Mouse (Mus musculus) adrenal gland, adult 10 weeks (tissue): ENCODE data around the gene Ipo9. TPM values are rescaled to one million over a fixed set of nuclear protein-coding genes. Genes with fewer than 3 reads are reported as not detected.

Source experiments
- polyA plus RNA-seq: library from polyadenylated mRNA; stranded (reverse); fragments of 350-450 nt; fragmentation: Illumina TruSeq; extraction: RNeasy Lipid Tissue Mini Kit (QIAGEN cat#74804); gene quantifications from one replicate; pipeline ENCODE4 v1.2.3, GENCODE M21; 2014; ENCODE audit warnings: low read depth, low replicate concordance

Ipo9 gene
- polyA plus RNA-seq, result 32.4 TPM

DNA sequence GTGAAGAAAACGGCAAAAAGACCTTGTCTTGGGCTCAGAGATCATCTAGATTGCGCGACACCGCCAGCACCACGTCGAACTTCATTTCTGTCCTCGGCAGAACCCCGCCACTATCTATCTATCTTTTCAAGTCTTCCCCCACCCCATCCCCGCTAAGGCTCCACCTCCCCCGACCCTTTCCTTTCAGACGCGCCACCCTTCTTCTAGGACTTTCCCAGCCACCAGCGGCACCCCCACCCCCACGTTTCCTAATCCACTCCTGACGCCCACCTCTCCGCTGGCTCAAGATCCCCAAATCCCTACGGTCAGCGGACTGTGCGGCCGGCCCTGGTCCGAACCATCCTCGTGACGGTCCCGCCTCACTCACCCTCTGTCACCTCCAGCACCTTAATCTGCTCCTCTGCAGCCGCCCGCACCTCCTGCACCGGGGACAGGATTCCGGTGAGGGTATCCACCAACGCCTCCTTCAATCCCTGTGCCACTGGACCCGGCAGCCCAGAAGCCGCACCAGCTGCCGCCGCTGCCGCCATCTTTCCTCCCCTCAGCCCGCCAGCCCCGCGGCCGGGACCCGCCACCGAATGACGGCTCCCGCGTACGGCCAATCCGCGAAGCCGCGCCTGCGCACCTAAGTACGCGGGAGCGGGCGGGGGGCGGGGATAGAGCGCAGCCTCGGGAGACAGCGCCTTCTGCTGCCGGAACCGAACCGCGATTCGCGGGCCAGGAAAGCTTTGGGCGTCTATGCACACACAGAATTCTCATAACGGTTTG lies at the start of gene Ipo9:
Ipo9 (minus strand) TSS at position 599 of the 768 bp plus-strand sequence.

DNA sequence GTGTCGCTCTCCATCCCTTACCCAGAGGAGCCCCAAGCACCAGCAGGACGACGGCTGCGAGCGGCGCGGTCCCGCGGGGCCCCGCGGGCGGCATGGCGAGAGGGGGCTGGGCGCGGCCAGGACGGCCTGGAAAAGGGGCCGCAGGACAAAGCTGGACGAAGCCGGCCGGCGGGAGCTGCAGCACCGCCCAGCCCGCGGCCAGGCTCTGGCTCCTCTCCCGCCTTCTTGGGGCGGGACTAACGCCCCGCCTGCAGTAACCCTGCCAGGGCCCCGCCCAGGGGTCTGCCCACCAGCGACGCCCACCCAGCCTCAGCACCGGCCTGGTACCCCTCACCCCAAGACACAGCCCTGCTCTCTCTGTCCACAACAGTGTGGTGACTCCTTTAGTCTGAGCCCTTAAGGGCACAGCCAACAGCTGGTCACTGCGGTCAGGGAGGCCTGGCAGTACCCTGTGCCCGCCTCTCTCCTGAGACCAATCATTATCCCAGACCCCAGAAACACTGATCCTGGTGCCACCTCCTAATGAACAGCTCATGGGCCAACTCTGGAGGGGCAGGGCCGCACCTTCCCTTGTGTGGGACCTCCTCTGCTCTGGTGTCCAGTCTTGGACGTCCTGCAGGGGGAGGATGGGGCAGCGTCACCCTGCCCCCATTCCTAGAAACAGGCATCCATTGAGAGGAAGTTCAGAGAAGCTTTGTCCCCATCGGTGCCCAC lies 55.3 kb downstream of the Ipo9 start, which contains the start of gene Shisa4:
Shisa4 (minus strand) TSS at position 370 of the 714 bp plus-strand sequence.

Other genes with a start within 250 kb of the Ipo9 start
- gene Elf3, start 171.9 kb downstream of the Ipo9 start, polyA plus RNA-seq, result not detected
- gene Rnpep, start 146.4 kb downstream of the Ipo9 start, polyA plus RNA-seq, result 17.1 TPM
- 27.0 TPM for gene Timm17a, start 116.7 kb downstream of the Ipo9 start, polyA plus RNA-seq
- gene Lmod1, start 105.7 kb downstream of the Ipo9 start, polyA plus RNA-seq, result 0.82 TPM
- 0.99 TPM for gene Shisa4, start 55.3 kb downstream of the Ipo9 start, polyA plus RNA-seq
- gene Nav1, start 176.8 kb upstream of the Ipo9 start, polyA plus RNA-seq, result 7.5 TPM